Mouse (Mus musculus) stomach, embryonic 14.5 days (tissue): ENCODE data around the gene Zmat5. TPM values are rescaled to one million over a fixed set of nuclear protein-coding genes. Genes with fewer than 3 reads are reported as not detected.

Experiments
- ATAC-seq: fragments of 200-750 bp; cut with Nextera tagmentation; 2 replicates; pipeline ENCODE4 v1.8.0; 2017; ENCODE audit warnings: low read depth, moderate TSS enrichment; ENCODE audit not compliant: insufficient number of reproducible peaks, insufficient read depth, low FRiP score
- H3K27ac ChIP-seq: fragments of 300-500 bp; sonication (generic); 2 replicates; pipeline ENCODE4 v1.5.1; 2014; ENCODE audit warnings: mild to moderate bottlenecking, low read length, moderate library complexity, mixed read lengths
- H3K27me3 ChIP-seq: fragments of 300-500 bp; sonication (generic); 2 replicates; pipeline ENCODE4 v1.6.1; 2014; ENCODE audit warnings: low read length, control low read depth, mixed read lengths; ENCODE audit not compliant: control insufficient read depth, insufficient read depth
- H3K36me3 ChIP-seq: fragments of 300-500 bp; sonication (generic); 2 replicates; pipeline ENCODE4 v1.6.1; 2014; ENCODE audit warnings: mild to moderate bottlenecking, control low read depth, low read length, moderate library complexity, mixed read lengths; ENCODE audit not compliant: control insufficient read depth, insufficient read depth
- H3K4me1 ChIP-seq: fragments of 300-500 bp; sonication (generic); 2 replicates; pipeline ENCODE4 v1.6.1; 2014; ENCODE audit warnings: low read length, control low read depth, mixed read lengths; ENCODE audit not compliant: control insufficient read depth, insufficient read depth
- H3K4me2 ChIP-seq: fragments of 300-500 bp; sonication (generic); replicated peaks from 2 replicates; pipeline ENCODE4 v1.6.1; 2014; ENCODE audit warnings: low read depth, low read length, control low read depth
- H3K4me3 ChIP-seq: fragments of 300-500 bp; sonication (generic); 2 replicates; pipeline ENCODE4 v1.5.1; 2014; ENCODE audit warnings: low read depth, low read length, control low read depth
- H3K9ac ChIP-seq: fragments of 300-500 bp; sonication (generic); replicated peaks from 2 replicates; pipeline ENCODE4 v1.6.1; 2014; ENCODE audit warnings: low read depth, mild to moderate bottlenecking, control low read depth, low read length, moderate library complexity, mixed read lengths
- H3K9me3 ChIP-seq: fragments of 300-500 bp; sonication (generic); 2 replicates; pipeline ENCODE4 v1.6.1; 2016; ENCODE audit warnings: low read depth, low read length, control low read depth; ENCODE audit not compliant: control insufficient read depth
- WGBS: fragments of 180-500 bp; shearing (Covaris S2); extraction: QIAGEN DNeasy Blood & Tissue Kit; methylation state at CpG from one replicate; pipeline ENCODE4 v1.1.7; 2014; 5-methylcytosine and 5-hydroxymethylcytosine counted together
- polyA plus RNA-seq: library from polyadenylated mRNA; unstranded; fragments of >200 nt; fragmentation: Nextera tagmentation; extraction: Ambion mirVana; gene quantifications from 2 replicates; pipeline ENCODE4 v1.2.1, GENCODE M21; 2014

Zmat5 gene
- polyA plus RNA-seq, 1 experiment from 2014 or later: 67.3 TPM

GRCm38 (mm10) chr11:4685071-4685470, 19.4 kb upstream of the Zmat5 start:
- no peaks in the 10 kb centered on the region for H3K27me3 ChIP-seq
- no peaks in the 10 kb centered on the region for H3K9me3 ChIP-seq
- H3K27ac ChIP-seq: no peak overlapping the region
- peaks cover 16% of the 10 kb centered on the region for H3K36me3 ChIP-seq
- no peak for ATAC-seq
- no peak overlapping the region for H3K4me2 ChIP-seq
- 76% methylated on average over 4 of the region's 4 CpGs for WGBS
- H3K9ac ChIP-seq: no peak overlapping the region
- H3K4me1 ChIP-seq: no peaks in the 10 kb centered on the region
- no peak overlapping the region for H3K4me3 ChIP-seq

GRCm38 (mm10) chr11:4685510-4685909, 19.0 kb upstream of the Zmat5 start:
- Histone ChIP-seq H3K27me3 (no peaks in the 10 kb centered on the region), H3K4me1 (no peaks in the 10 kb centered on the region)
- WGBS: 78% methylated on average over 5 of the region's 5 CpGs

GRCm38 (mm10) chr11:4687027-4687426, 17.5 kb upstream of the Zmat5 start:
- no peak for ATAC-seq
- 65% methylated on average over 3 of the region's 3 CpGs for WGBS
- H3K27me3 ChIP-seq: no peaks in the 10 kb centered on the region
- peaks cover 9% of the 10 kb centered on the region for H3K36me3 ChIP-seq
- H3K27ac ChIP-seq: no peak overlapping the region
- no peak overlapping the region for H3K4me2 ChIP-seq
- H3K4me3 ChIP-seq: no peak overlapping the region
- no peaks in the 10 kb centered on the region for H3K9me3 ChIP-seq
- H3K4me1 ChIP-seq: no peaks in the 10 kb centered on the region
- no peak overlapping the region for H3K9ac ChIP-seq

More at GRCm38 (mm10) chr11:4685510-4685909, 19.0 kb upstream of the Zmat5 start:
- Histone ChIP-seq H3K4me3 (no peak overlapping the region), H3K4me2 (no peak overlapping the region), H3K9me3 (no peaks in the 10 kb centered on the region), H3K27ac (no peak overlapping the region), H3K9ac (no peak overlapping the region), H3K36me3 (peaks cover 14% of the 10 kb centered on the region)
- ATAC-seq: no peak

GRCm38 (mm10) chr11:4687874-4688273, 16.6 kb upstream of the Zmat5 start:
- Histone ChIP-seq H3K4me1 (no peaks in the 10 kb centered on the region), H3K36me3 (peaks cover 4% of the 10 kb centered on the region), H3K9me3 (no peaks in the 10 kb centered on the region), H3K27me3 (no peaks in the 10 kb centered on the region), H3K4me3 (no peak overlapping the region), H3K4me2 (no peak overlapping the region), H3K27ac (peak overlapping the region; percentile 33; the same call in 1 of the 2 replicates), H3K9ac (no peak overlapping the region)
- ATAC-seq: no peak
- WGBS: 28% methylated on average over 3 of the region's 3 CpGs

- H3K36me3 ChIP-seq: no peaks in the 10 kb centered on the region
- no peak overlapping the region for H3K4me3 ChIP-seq
- H3K4me1 ChIP-seq: no peaks in the 10 kb centered on the region
- no peaks in the 10 kb centered on the region for H3K9me3 ChIP-seq
- no peak overlapping the region for H3K4me2 ChIP-seq
- peak overlapping the region; percentile 74; the same call in 1 of the 2 replicates for H3K27ac ChIP-seq
- 50% methylated on average over 11 of the region's 11 CpGs for WGBS
- ATAC-seq: peak; percentile 73
- no peaks in the 10 kb centered on the region for H3K27me3 ChIP-seq
- no peak overlapping the region for H3K9ac ChIP-seq
These were observed 15.7 kb upstream of the Zmat5 start for GRCm38 (mm10) chr11:4688632-4689380.

- no peak for ATAC-seq
- WGBS: 76% methylated on average over 7 of the region's 7 CpGs
- H3K4me3 ChIP-seq: no peak overlapping the region
These were observed 14.1 kb upstream of the Zmat5 start for GRCm38 (mm10) chr11:4690353-4690752.

GRCm38 (mm10) chr11:4691213-4691612, 13.3 kb upstream of the Zmat5 start:
- Histone ChIP-seq H3K4me2 (no peak overlapping the region), H3K9me3 (no peaks in the 10 kb centered on the region), H3K27ac (no peak overlapping the region), H3K36me3 (no peaks in the 10 kb centered on the region), H3K4me1 (no peaks in the 10 kb centered on the region), H3K27me3 (no peaks in the 10 kb centered on the region), H3K4me3 (no peak overlapping the region), H3K9ac (no peak overlapping the region)
- no peak for ATAC-seq
- 63% methylated on average over 10 of the region's 10 CpGs for WGBS

More at GRCm38 (mm10) chr11:4690353-4690752, 14.1 kb upstream of the Zmat5 start:
- no peaks in the 10 kb centered on the region for H3K4me1 ChIP-seq
- H3K36me3 ChIP-seq: no peaks in the 10 kb centered on the region
- no peak overlapping the region for H3K4me2 ChIP-seq
- H3K9ac ChIP-seq: no peak overlapping the region
- H3K27ac ChIP-seq: no peak overlapping the region
- H3K27me3 ChIP-seq: no peaks in the 10 kb centered on the region
- no peaks in the 10 kb centered on the region for H3K9me3 ChIP-seq

- 90% methylated on average over 11 of the region's 11 CpGs for WGBS
- no peak overlapping the region for H3K9ac ChIP-seq
- no peak overlapping the region for H3K4me2 ChIP-seq
These were observed 12.3 kb upstream of the Zmat5 start for GRCm38 (mm10) chr11:4692162-4692561.

More at GRCm38 (mm10) chr11:4692162-4692561, 12.3 kb upstream of the Zmat5 start:
- Histone ChIP-seq H3K27ac (no peak overlapping the region), H3K4me1 (no peaks in the 10 kb centered on the region), H3K4me3 (no peak overlapping the region), H3K36me3 (no peaks in the 10 kb centered on the region), H3K27me3 (no peaks in the 10 kb centered on the region), H3K9me3 (no peaks in the 10 kb centered on the region)
- ATAC-seq: no peak
